Mouse (Mus musculus) layer of hippocampus, postnatal 36 days (tissue): Measurements from ENCODE around the gene Rnf43. TPM values are rescaled to one million over a fixed set of nuclear protein-coding genes. Genes with fewer than 3 reads are reported as not detected.

Experiments used
- DNase-seq, 2 experiments: peaks; one replicate each; pipeline ENCODE4 v3.0.0; 2022
- microRNA-seq, 2 experiments: library from miRNA; unstranded; fragments of <30 nt; microRNA quantifications; one replicate each; pipeline ENCODE4 v1.2.0; 2021
- total RNA-seq, 2 experiments: library from RNA; stranded (reverse); gene quantifications; 2 replicates each; pipeline ENCODE4 v1.2.3; 2021

The Rnf43 gene
- total RNA-seq, 2 experiments from 2014 or later, result 2.0 to 2.6 TPM

GRCm38 (mm10) chr11:87761806-87762701 lies 99.5 kb downstream of the Rnf43 start:
- DNase-seq, result no peak

- no peak for DNase-seq
Measured at GRCm38 (mm10) chr11:87762702-87763385, 100.3 kb downstream of the Rnf43 start.

GRCm38 (mm10) chr11:87763511-87763987 lies 101.0 kb downstream of the Rnf43 start:
- DNase-seq, result peak; percentile 60 to 66

- DNase-seq, result peak; percentile 45 to 61
Measured at GRCm38 (mm10) chr11:87763988-87764876, 101.7 kb downstream of the Rnf43 start.

- no peak for DNase-seq
Measured at GRCm38 (mm10) chr11:87768745-87769144, 106.2 kb downstream of the Rnf43 start.

- DNase-seq, result peak; percentile 60 to 64
Measured at GRCm38 (mm10) chr11:87770989-87771388, 108.5 kb downstream of the Rnf43 start.

- DNase-seq, result no peak
Measured at GRCm38 (mm10) chr11:87772354-87772753, 109.8 kb downstream of the Rnf43 start.

- DNase-seq, result peak; percentile 64
Measured at GRCm38 (mm10) chr11:87778100-87778765, 115.7 kb downstream of the Rnf43 start.

GRCm38 (mm10) chr11:87778915-87779314 lies 116.4 kb downstream of the Rnf43 start:
- no peak for DNase-seq

GRCm38 (mm10) chr11:87779392-87779791 lies 116.9 kb downstream of the Rnf43 start:
- DNase-seq, result no peak

GRCm38 (mm10) chr11:87780130-87780529 lies 117.6 kb downstream of the Rnf43 start:
- no peak for DNase-seq

Small RNA genes lying within 50 kb of the gene (microRNA-seq; reads per million reads assigned to microRNA genes)
- 0 reads per million in 2 experiments for gene Mir142
- gene Mir142b, result 0 reads per million in 2 experiments

Other genes with a start within 250 kb of the Rnf43 start
- not detected for gene Gm11492, start 96.1 kb upstream of the Rnf43 start, total RNA-seq
- 100 to 1,000 TPM; 158 to 178 TPM for gene Sept4, start 93.8 kb upstream of the Rnf43 start, total RNA-seq
- gene Mtmr4, start 70.6 kb upstream of the Rnf43 start, total RNA-seq, result 100 to 1,000 TPM in 1 of 2 experiments, 10 to 100 TPM in 1; 91.8 to 109 TPM
- gene Hsf5, start 45.6 kb upstream of the Rnf43 start, total RNA-seq, result under 1 TPM; 0.22 to 0.78 TPM
- 10 to 100 TPM; 71.7 to 78.7 TPM for gene Supt4a, start 74.8 kb downstream of the Rnf43 start, total RNA-seq
- 100 to 1,000 TPM; 146 to 163 TPM for gene Tspoap1, start 97.8 kb downstream of the Rnf43 start, total RNA-seq
- gene Mpo, start 130.9 kb downstream of the Rnf43 start, total RNA-seq, result under 1 TPM; 0.28 to 0.60 TPM
- under 1 TPM; 0.12 to 0.18 TPM for gene Lpo, start 165.6 kb downstream of the Rnf43 start, total RNA-seq
- gene Mks1, start 190.5 kb downstream of the Rnf43 start, total RNA-seq, result 1 to 10 TPM; 4.5 to 5.1 TPM
- gene Epx, start 212.8 kb downstream of the Rnf43 start, total RNA-seq, result not detected
- gene Olfr462, start 229.5 kb downstream of the Rnf43 start, total RNA-seq, result not detected
- gene Olfr463, start 234.7 kb downstream of the Rnf43 start, total RNA-seq, result not detected